Mouse (Mus musculus) urinary bladder, postnatal 0 days (tissue): ENCODE measurements around the gene Rbpj. TPM values are rescaled to one million over a fixed set of nuclear protein-coding genes. Genes with fewer than 3 reads are reported as not detected.

Experiments
- polyA plus RNA-seq: library from polyadenylated mRNA; unstranded; fragments of >200 nt; fragmentation: Nextera tagmentation; extraction: Ambion mirVana; gene quantifications from 2 replicates; pipeline ENCODE4 v1.2.1, GENCODE M21; 2015

Rbpj gene
- 23.3 and 27.6 TPM in 2 replicates for polyA plus RNA-seq

GRCm38 (mm10) chr5:53465883-53466282 lies at the start of gene Rbpj:
Gene Rbpj, plus strand, starts transcription at chr5:53466152.

Other genes starting within 250 kb of the Rbpj start
- 63.5 and 82.8 TPM in 2 replicates for gene Smim20, start 199.1 kb upstream of the Rbpj start, polyA plus RNA-seq
- gene Cckar, start 241.6 kb downstream of the Rbpj start, polyA plus RNA-seq: not detected in 2 replicates